Mouse (Mus musculus): ENCODE results near the gene Pgbd5.

Gene Pgbd5

GRCm38 (mm10) chr8:124421413-124421812 is 18.0 kb downstream of the Pgbd5 start:
- H3K36me3 ChIP-seq (ENCODE audit: insufficient read depth, low read length): peaks cover 10% of the 10 kb centered on the region; the same call in 1 of the 2 replicates
- no peaks in the 10 kb centered on the region for H3K27me3 ChIP-seq (ENCODE audit: insufficient read depth, low read length)
- no peak overlapping the region for H3K4me3 ChIP-seq (replicated peaks; ENCODE audit: low read length)
- peaks cover 37% of the 10 kb centered on the region for H3K4me1 ChIP-seq (replicated peaks; ENCODE audit: low read depth, low read length)
- TF ChIP-seq POU5F1 (IDR thresholded peaks at IDR 0.05; ENCODE audit: borderline replicate concordance, low read length) (no peak), CTCF (conservative IDR thresholded peaks at IDR 0.05; ENCODE audit: low read length) (no peak), NANOG (IDR thresholded peaks at IDR 0.05; ENCODE audit: borderline replicate concordance, low read length) (no peak)
- no peaks in the 10 kb centered on the region for H3K9me3 ChIP-seq (ENCODE audit: low read length)

DNA sequence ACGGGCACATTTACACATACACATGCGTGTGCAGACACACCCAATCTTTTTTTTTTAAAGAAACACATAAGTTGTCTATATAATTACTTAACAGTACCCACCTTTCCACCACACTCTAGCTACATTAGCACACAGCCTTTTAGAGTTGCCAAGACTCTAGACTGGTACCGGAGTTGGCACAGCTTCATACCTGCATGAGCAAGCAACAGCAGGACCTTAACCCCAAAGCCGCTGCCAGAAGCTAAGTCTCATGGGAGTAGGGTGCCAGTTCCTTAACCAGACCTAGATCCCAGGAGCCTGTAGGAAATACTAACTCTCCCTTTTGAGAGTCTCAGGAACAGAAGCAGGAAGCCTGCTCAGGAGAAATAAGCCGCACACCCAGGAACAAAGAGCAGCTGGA is 20.5 kb downstream of the Pgbd5 start:
- TF ChIP-seq CTCF (conservative IDR thresholded peaks at IDR 0.05; ENCODE audit: low read length) (no peak), NANOG (IDR thresholded peaks at IDR 0.05; ENCODE audit: borderline replicate concordance, low read length) (no peak), POU5F1 (IDR thresholded peaks at IDR 0.05; ENCODE audit: borderline replicate concordance, low read length) (no peak)
- Histone ChIP-seq H3K27me3 (ENCODE audit: insufficient read depth, low read length) (no peaks in the 10 kb centered on the region), H3K4me3 (replicated peaks; ENCODE audit: low read length) (no peak overlapping the region), H3K36me3 (ENCODE audit: insufficient read depth, low read length) (peaks cover 10% of the 10 kb centered on the region; the same call in 1 of the 2 replicates), H3K9me3 (ENCODE audit: low read length) (no peaks in the 10 kb centered on the region), H3K4me1 (replicated peaks; ENCODE audit: low read depth, low read length) (peaks cover 44% of the 10 kb centered on the region)

GRCm38 (mm10) chr8:124418185-124418584 is 21.3 kb downstream of the Pgbd5 start:
- peaks cover 51% of the 10 kb centered on the region for H3K4me1 ChIP-seq (replicated peaks; ENCODE audit: low read depth, low read length)
- no peaks in the 10 kb centered on the region for H3K9me3 ChIP-seq (ENCODE audit: low read length)
- no peaks in the 10 kb centered on the region for H3K27me3 ChIP-seq (ENCODE audit: insufficient read depth, low read length)
- H3K36me3 ChIP-seq (ENCODE audit: insufficient read depth, low read length): peaks cover 16% of the 10 kb centered on the region
- TF ChIP-seq CTCF (conservative IDR thresholded peaks at IDR 0.05; ENCODE audit: low read length): no peak
- no peak for TF ChIP-seq POU5F1 (IDR thresholded peaks at IDR 0.05; ENCODE audit: borderline replicate concordance, low read length)
- TF ChIP-seq NANOG (IDR thresholded peaks at IDR 0.05; ENCODE audit: borderline replicate concordance, low read length): no peak
- no peak overlapping the region for H3K4me3 ChIP-seq (replicated peaks; ENCODE audit: low read length)

- no peak overlapping the region for H3K4me3 ChIP-seq (replicated peaks; ENCODE audit: low read length)
- no peak for TF ChIP-seq NANOG (IDR thresholded peaks at IDR 0.05; ENCODE audit: borderline replicate concordance, low read length)
- TF ChIP-seq POU5F1 (IDR thresholded peaks at IDR 0.05; ENCODE audit: borderline replicate concordance, low read length): no peak
- TF ChIP-seq CTCF (conservative IDR thresholded peaks at IDR 0.05; ENCODE audit: low read length): no peak
- H3K9me3 ChIP-seq (ENCODE audit: low read length): no peaks in the 10 kb centered on the region
- H3K36me3 ChIP-seq (ENCODE audit: insufficient read depth, low read length): peaks cover 17% of the 10 kb centered on the region
- no peaks in the 10 kb centered on the region for H3K27me3 ChIP-seq (ENCODE audit: insufficient read depth, low read length)
- peaks cover 60% of the 10 kb centered on the region for H3K4me1 ChIP-seq (replicated peaks; ENCODE audit: low read depth, low read length)
These were observed 22.8 kb downstream of the Pgbd5 start for GRCm38 (mm10) chr8:124416646-124417045.

GRCm38 (mm10) chr8:124415789-124416188 is 23.7 kb downstream of the Pgbd5 start:
- Histone ChIP-seq H3K27me3 (ENCODE audit: insufficient read depth, low read length) (no peaks in the 10 kb centered on the region), H3K4me1 (replicated peaks; ENCODE audit: low read depth, low read length) (peaks cover 54% of the 10 kb centered on the region), H3K9me3 (ENCODE audit: low read length) (no peaks in the 10 kb centered on the region), H3K36me3 (ENCODE audit: insufficient read depth, low read length) (peaks cover 14% of the 10 kb centered on the region), H3K4me3 (replicated peaks; ENCODE audit: low read length) (peak overlapping the region; percentile 1; the same call in 1 of the 2 replicates)
- TF ChIP-seq CTCF (conservative IDR thresholded peaks at IDR 0.05; ENCODE audit: low read length): no peak
- no peak for TF ChIP-seq POU5F1 (IDR thresholded peaks at IDR 0.05; ENCODE audit: borderline replicate concordance, low read length)
- TF ChIP-seq NANOG (IDR thresholded peaks at IDR 0.05; ENCODE audit: borderline replicate concordance, low read length): no peak

GRCm38 (mm10) chr8:124415002-124415401 is 24.5 kb downstream of the Pgbd5 start:
- Histone ChIP-seq H3K9me3 (ENCODE audit: low read length) (no peaks in the 10 kb centered on the region), H3K36me3 (ENCODE audit: insufficient read depth, low read length) (peaks cover 14% of the 10 kb centered on the region), H3K4me1 (replicated peaks; ENCODE audit: low read depth, low read length) (peaks cover 54% of the 10 kb centered on the region), H3K27me3 (ENCODE audit: insufficient read depth, low read length) (no peaks in the 10 kb centered on the region), H3K4me3 (replicated peaks; ENCODE audit: low read length) (no peak overlapping the region)
- TF ChIP-seq POU5F1 (IDR thresholded peaks at IDR 0.05; ENCODE audit: borderline replicate concordance, low read length) (no peak), CTCF (conservative IDR thresholded peaks at IDR 0.05; ENCODE audit: low read length) (no peak), NANOG (IDR thresholded peaks at IDR 0.05; ENCODE audit: borderline replicate concordance, low read length) (no peak)

- H3K36me3 ChIP-seq (ENCODE audit: insufficient read depth, low read length): peaks cover 19% of the 10 kb centered on the region
- peaks cover 61% of the 10 kb centered on the region for H3K4me1 ChIP-seq (replicated peaks; ENCODE audit: low read depth, low read length)
- no peak overlapping the region for H3K4me3 ChIP-seq (replicated peaks; ENCODE audit: low read length)
- no peaks in the 10 kb centered on the region for H3K9me3 ChIP-seq (ENCODE audit: low read length)
- no peaks in the 10 kb centered on the region for H3K27me3 ChIP-seq (ENCODE audit: insufficient read depth, low read length)
- no peak for TF ChIP-seq NANOG (IDR thresholded peaks at IDR 0.05; ENCODE audit: borderline replicate concordance, low read length)
- TF ChIP-seq POU5F1 (IDR thresholded peaks at IDR 0.05; ENCODE audit: borderline replicate concordance, low read length): no peak
- no peak for TF ChIP-seq CTCF (conservative IDR thresholded peaks at IDR 0.05; ENCODE audit: low read length)
These were observed 26.1 kb downstream of the Pgbd5 start for GRCm38 (mm10) chr8:124413244-124413965.

DNA sequence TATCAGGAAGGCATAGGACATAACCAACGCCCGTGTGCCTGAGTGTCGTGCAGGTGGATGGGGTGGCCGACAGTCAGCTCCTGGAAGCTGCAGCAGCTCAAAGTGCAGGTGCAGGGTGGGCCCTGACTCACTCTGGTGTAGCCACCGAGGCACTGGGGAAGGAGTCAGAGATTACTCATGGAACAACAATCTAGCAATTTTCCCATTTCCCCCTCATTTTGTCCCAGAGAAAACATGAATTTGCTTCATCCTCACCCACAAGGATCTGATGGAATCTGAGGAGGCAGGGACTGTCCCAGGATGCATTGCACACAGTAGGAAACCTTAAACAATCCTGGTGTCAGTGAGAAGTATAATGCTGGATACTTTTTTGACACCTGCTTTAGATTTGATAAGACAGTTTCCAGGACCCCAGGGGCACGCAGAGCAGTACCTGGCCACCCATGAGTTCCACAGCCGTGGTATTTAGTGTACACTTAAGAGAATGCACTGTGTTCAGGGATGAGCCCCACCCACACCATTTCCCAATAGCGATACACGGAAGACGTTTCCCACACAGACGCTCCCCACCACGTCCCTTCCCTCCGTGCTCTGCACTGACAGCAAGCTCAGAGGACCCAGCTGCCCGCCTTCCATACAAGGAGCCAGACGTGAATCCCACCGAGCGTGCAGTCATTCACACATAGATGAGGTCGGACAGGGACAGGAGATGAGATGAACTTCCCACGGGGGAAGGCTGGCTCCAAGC is 26.8 kb downstream of the Pgbd5 start:
- Histone ChIP-seq H3K36me3 (ENCODE audit: insufficient read depth, low read length) (peaks cover 19% of the 10 kb centered on the region), H3K4me1 (replicated peaks; ENCODE audit: low read depth, low read length) (peaks cover 68% of the 10 kb centered on the region), H3K9me3 (ENCODE audit: low read length) (no peaks in the 10 kb centered on the region), H3K27me3 (ENCODE audit: insufficient read depth, low read length) (no peaks in the 10 kb centered on the region), H3K4me3 (replicated peaks; ENCODE audit: low read length) (no peak overlapping the region)
- TF ChIP-seq POU5F1 (IDR thresholded peaks at IDR 0.05; ENCODE audit: borderline replicate concordance, low read length) (no peak), NANOG (IDR thresholded peaks at IDR 0.05; ENCODE audit: borderline replicate concordance, low read length) (no peak), CTCF (conservative IDR thresholded peaks at IDR 0.05; ENCODE audit: low read length) (no peak)
